Comparison of ENCODE assay signal across 25 mouse cellular contexts in the genomic region with DNA sequence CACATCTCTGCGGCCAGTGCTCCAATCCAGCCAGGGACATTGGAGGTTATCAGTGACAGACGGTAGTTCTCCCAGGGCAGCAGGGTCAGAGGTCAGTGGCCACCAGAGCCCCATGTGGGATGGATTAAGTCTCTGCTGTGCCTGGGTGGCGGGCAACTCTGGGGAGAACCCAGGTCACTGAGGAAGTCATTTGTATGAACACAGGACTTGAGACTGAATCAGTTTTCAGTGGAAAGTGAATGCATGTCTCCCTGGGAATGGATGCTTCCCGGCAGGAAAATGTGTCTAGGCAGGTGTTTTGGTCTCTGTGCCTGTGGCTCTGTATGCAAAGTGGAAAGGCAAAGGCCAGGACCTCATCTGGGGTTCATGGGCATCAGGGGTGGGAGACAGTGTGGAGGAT.
DNase-seq lines count a peak whose midpoint lies in the region; ATAC-seq lines count a peak whose summit lies in the region.
"Had no signal": no experiment of that assay in that cellular context is flagged by ENCODE, and none has a peak within 500 bp of the region (broad histone marks: within the 10 kb centered on the region; RNA-seq: fewer than 3 reads in every experiment).

No protein-coding gene starts in this region.

- no peak for DNase-seq in heart, embryonic 10.5 days (ENCODE audit: low spot score)
- no peak for DNase-seq in heart, postnatal 36 days
- DNase-seq in liver, embryonic 11.5 days (ENCODE audit: low spot score): no peak
- no peak for DNase-seq in liver
- peak; percentile 61 for DNase-seq in embryo, embryonic 9.5 days (ENCODE audit: extremely low spot score)
- peak; percentile 60 for DNase-seq in yolk sac, embryonic 10.5 days (ENCODE audit: low spot score)
- DNase-seq: adrenal gland, adult 8-10 months; adrenal gland, postnatal 14 days; adrenal gland, postnatal 36 days; cerebellum, adult 11-12 months; cerebellum, adult 2 months; cerebellum, adult 9-10 months; cerebellum, postnatal 10 days; cerebellum, postnatal 25 days; forebrain, postnatal 0 days had no signal

- H3K27me3 ChIP-seq in heart, embryonic 10.5 days (ENCODE audit: insufficient read depth, poor library complexity, severe bottlenecking): peaks cover 93% of the 10 kb centered on the region
- no peaks in the 10 kb centered on the region; the same call in 1 of the 2 replicates for H3K27me3 ChIP-seq in liver, embryonic 11.5 days (replicated peaks; ENCODE audit: control insufficient read depth, insufficient read depth, low read length)
- H3K27me3 ChIP-seq in forebrain, embryonic 16.5 days (replicated peaks; ENCODE audit: control insufficient read depth, insufficient read depth, low read length): no peaks in the 10 kb centered on the region

- ATAC-seq in liver, embryonic 11.5 days (replicated peaks; ENCODE audit: low FRiP score): no peak
- ATAC-seq in forebrain, embryonic 16.5 days: no peak
- no peak for ATAC-seq in megakaryocyte-erythroid progenitor cell, adult 5-6 weeks (replicated peaks; ENCODE audit: low FRiP score, low TSS enrichment, poor library complexity, severe bottlenecking)
- ATAC-seq: activated CD4-positive, CD25-positive, alpha-beta regulatory T cell, adult 4 months; forebrain, embryonic 14.5 days; forebrain, postnatal 0 days; Patski had no signal

- H3K9ac ChIP-seq in liver, embryonic 11.5 days (ENCODE audit: low read depth, low read length): no peak overlapping the region
- no peak overlapping the region for H3K9ac ChIP-seq in forebrain, embryonic 16.5 days (replicated peaks; ENCODE audit: low read depth, low read length)
- H3K9ac ChIP-seq: embryonic facial prominence, embryonic 13.5 days; embryonic facial prominence, embryonic 15.5 days; forebrain, embryonic 12.5 days; forebrain, postnatal 0 days had no signal

- no peak overlapping the region for H3K4me2 ChIP-seq in liver, embryonic 11.5 days
- no peak overlapping the region for H3K4me2 ChIP-seq in forebrain, embryonic 16.5 days (ENCODE audit: low read length)
- H3K4me2 ChIP-seq: embryonic facial prominence, embryonic 13.5 days; embryonic facial prominence, embryonic 15.5 days; forebrain, embryonic 12.5 days had no signal

- H3K4me1 ChIP-seq in heart, embryonic 10.5 days: peaks cover 41% of the 10 kb centered on the region
- H3K4me1 ChIP-seq in liver, embryonic 11.5 days (replicated peaks; ENCODE audit: control insufficient read depth, insufficient read depth, low read length): peaks cover 18% of the 10 kb centered on the region; the same call in 1 of the 2 replicates
- H3K4me1 ChIP-seq in forebrain, embryonic 16.5 days (replicated peaks; ENCODE audit: control insufficient read depth, insufficient read depth, low read length): no peaks in the 10 kb centered on the region
- H3K4me1 ChIP-seq: embryonic facial prominence, embryonic 13.5 days; embryonic facial prominence, embryonic 15.5 days; forebrain, embryonic 12.5 days had no signal

- intact Hi-C loops in heart, postnatal 36 days (cut with DNase I): no loop called here

- H3K4me3 ChIP-seq in heart, embryonic 10.5 days: no peak overlapping the region
- H3K4me3 ChIP-seq in liver, embryonic 11.5 days (ENCODE audit: low read depth, low read length): no peak overlapping the region
- H3K4me3 ChIP-seq in forebrain, embryonic 16.5 days (replicated peaks; ENCODE audit: low read length): no peak overlapping the region
- H3K4me3 ChIP-seq: embryonic facial prominence, embryonic 13.5 days; embryonic facial prominence, embryonic 15.5 days; erythroblast, embryonic 14.5 days; forebrain, embryonic 10.5 days; forebrain, embryonic 12.5 days had no signal

- WGBS in heart, embryonic 10.5 days: 25% methylated on average over 4 of the region's 4 CpGs
- 25% methylated on average over 4 of the region's 4 CpGs for WGBS in liver, embryonic 11.5 days
- WGBS in forebrain, embryonic 16.5 days: 33% methylated on average over 4 of the region's 4 CpGs

- no peaks in the 10 kb centered on the region for H3K9me3 ChIP-seq in heart, embryonic 10.5 days
- H3K9me3 ChIP-seq in liver, embryonic 11.5 days (ENCODE audit: control insufficient read depth, low read length): no peaks in the 10 kb centered on the region
- H3K9me3 ChIP-seq in forebrain, embryonic 16.5 days (ENCODE audit: control insufficient read depth, low read length): no peaks in the 10 kb centered on the region
- H3K9me3 ChIP-seq: embryonic facial prominence, embryonic 13.5 days; embryonic facial prominence, embryonic 15.5 days; forebrain, embryonic 10.5 days; forebrain, embryonic 12.5 days had no signal

- peak overlapping the region; percentile 75 for H3K27ac ChIP-seq in heart, embryonic 10.5 days
- H3K27ac ChIP-seq in liver, embryonic 11.5 days (ENCODE audit: low read depth, low read length): peak overlapping the region; percentile 38; the same call in 1 of the 2 replicates
- no peak overlapping the region for H3K27ac ChIP-seq in forebrain, embryonic 16.5 days (ENCODE audit: low read length)
- H3K27ac ChIP-seq: embryonic facial prominence, embryonic 13.5 days; embryonic facial prominence, embryonic 15.5 days; forebrain, embryonic 12.5 days had no signal

- H3K36me3 ChIP-seq in heart, embryonic 10.5 days: no peaks in the 10 kb centered on the region
- no peaks in the 10 kb centered on the region for H3K36me3 ChIP-seq in liver, embryonic 11.5 days (ENCODE audit: control insufficient read depth, insufficient read depth, low read length)
- no peaks in the 10 kb centered on the region for H3K36me3 ChIP-seq in forebrain, embryonic 16.5 days (ENCODE audit: control insufficient read depth, insufficient read depth)
- H3K36me3 ChIP-seq: embryonic facial prominence, embryonic 13.5 days; embryonic facial prominence, embryonic 15.5 days; forebrain, embryonic 10.5 days; forebrain, embryonic 12.5 days had no signal

Comparison
In these comparisons a context has a peak if more than half of its experiments do, and no peak if none do; other contexts are left out.
1. DNase-seq: peak in embryo, embryonic 9.5 days (single experiment) and yolk sac, embryonic 10.5 days (single experiment); none in heart, embryonic 10.5 days (single experiment), heart, postnatal 36 days (0 of 2), liver, embryonic 11.5 days (single experiment) and liver (single experiment).